Mouse (Mus musculus) heart, embryonic 13.5 days (tissue): ENCODE results near the gene Col9a3. TPM values are rescaled to one million over a fixed set of nuclear protein-coding genes. Genes with fewer than 3 reads are reported as not detected.
A peak's percentile ranks its signal among the peaks of the same experiment; 100 is the strongest.

Experiments used
- ATAC-seq: fragments of 200-750 bp; cut with Nextera tagmentation; 2 replicates; pipeline ENCODE4 v1.8.0; 2017; ENCODE audit warnings: moderate TSS enrichment; ENCODE audit not compliant: insufficient number of reproducible peaks, low FRiP score, low TSS enrichment; ENCODE audit errors: extremely low read depth
- H3K27ac ChIP-seq: fragments of 300-500 bp; sonication (generic); replicated peaks from 2 replicates; pipeline ENCODE4 v1.5.1; 2015; ENCODE audit warnings: moderate library complexity, mild to moderate bottlenecking, inconsistent platforms
- H3K27me3 ChIP-seq: fragments of 300-500 bp; sonication (generic); replicated peaks from 2 replicates; pipeline ENCODE4 v1.6.1; 2015; ENCODE audit warnings: mild to moderate bottlenecking, inconsistent platforms
- H3K36me3 ChIP-seq: fragments of 300-500 bp; sonication (generic); 2 replicates; pipeline ENCODE4 v1.6.1; 2015; ENCODE audit warnings: mild to moderate bottlenecking, inconsistent platforms
- H3K4me1 ChIP-seq: fragments of 300-500 bp; sonication (generic); 2 replicates; pipeline ENCODE4 v1.6.1; 2015; ENCODE audit warnings: inconsistent platforms
- H3K4me2 ChIP-seq: fragments of 300-500 bp; sonication (generic); 2 replicates; pipeline ENCODE4 v1.6.1; 2015; ENCODE audit warnings: inconsistent platforms, mild to moderate bottlenecking, moderate library complexity
- H3K4me3 ChIP-seq: fragments of 300-500 bp; sonication (generic); 2 replicates; pipeline ENCODE4 v1.5.1; 2015; ENCODE audit warnings: moderate library complexity, mild to moderate bottlenecking, inconsistent platforms
- H3K9ac ChIP-seq: fragments of 300-500 bp; sonication (generic); 2 replicates; pipeline ENCODE4 v1.6.1; 2015; ENCODE audit warnings: inconsistent platforms, mild to moderate bottlenecking, moderate library complexity
- H3K9me3 ChIP-seq: fragments of 300-500 bp; sonication (generic); 2 replicates; pipeline ENCODE4 v1.6.1; 2016; ENCODE audit warnings: inconsistent platforms
- WGBS: fragments of 180-500 bp; shearing (Covaris S2); methylation state at CpG from one replicate; pipeline ENCODE4 v1.1.7; 2015; ENCODE audit warnings: mixed read lengths; 5-methylcytosine and 5-hydroxymethylcytosine counted together
- polyA plus RNA-seq: library from polyadenylated mRNA; unstranded; fragments of >200 nt; fragmentation: Nextera tagmentation; extraction: Ambion mirVana; gene quantifications from 2 replicates; pipeline ENCODE4 v1.2.1, GENCODE M21; 2015

Col9a3 gene
- 16.0 and 19.3 TPM in 2 replicates for polyA plus RNA-seq

- no peaks in the 10 kb centered on the region for H3K9me3 ChIP-seq
- 40% methylated on average over 4 of the region's 4 CpGs for WGBS
- H3K27me3 ChIP-seq, result peaks cover 56% of the 10 kb centered on the region
- H3K4me1 ChIP-seq, result peaks cover 26% of the 10 kb centered on the region
- H3K4me3 ChIP-seq, result peak within 1 kb of the TSS; percentile 50
- peak within 1 kb of the TSS; percentile 13; the same call in 1 of the 2 replicates for H3K27ac ChIP-seq
- peak within 1 kb of the TSS; percentile 74 for H3K9ac ChIP-seq
- peaks cover 37% of the 10 kb centered on the region for H3K36me3 ChIP-seq
- ATAC-seq, result no peak
- peak within 1 kb of the TSS; percentile 72 for H3K4me2 ChIP-seq
Measured at GRCm38 (mm10) chr2:180597490-180597889, at the start of gene Col9a3. Gene Col9a3 (plus strand): TSS chr2:180597790.

- Histone ChIP-seq H3K4me3 (no peak overlapping the region), H3K27ac (no peak overlapping the region), H3K4me2 (no peak overlapping the region), H3K9ac (no peak overlapping the region), H3K27me3 (peaks cover 4% of the 10 kb centered on the region), H3K4me1 (peaks cover 5% of the 10 kb centered on the region), H3K36me3 (no peaks in the 10 kb centered on the region), H3K9me3 (no peaks in the 10 kb centered on the region)
- 69% methylated on average over 3 of the region's 3 CpGs for WGBS
- ATAC-seq, result no peak
Measured at GRCm38 (mm10) chr2:180552340-180552739, 45.2 kb upstream of the Col9a3 start.

- WGBS, result 50% methylated on average over 3 of the region's 3 CpGs
- Histone ChIP-seq H3K27me3 (peaks cover 4% of the 10 kb centered on the region), H3K4me1 (no peaks in the 10 kb centered on the region), H3K9me3 (no peaks in the 10 kb centered on the region), H3K4me3 (no peak overlapping the region), H3K4me2 (no peak overlapping the region), H3K9ac (no peak overlapping the region), H3K27ac (no peak overlapping the region), H3K36me3 (no peaks in the 10 kb centered on the region)
- ATAC-seq, result no peak
Measured at GRCm38 (mm10) chr2:180555219-180555618, 42.4 kb upstream of the Col9a3 start.

GRCm38 (mm10) chr2:180556470-180556869 lies 41.1 kb upstream of the Col9a3 start:
- H3K4me1 ChIP-seq, result no peaks in the 10 kb centered on the region
- no peak for ATAC-seq
- no peak overlapping the region for H3K4me2 ChIP-seq
- H3K36me3 ChIP-seq, result no peaks in the 10 kb centered on the region
- H3K27me3 ChIP-seq, result peaks cover 3% of the 10 kb centered on the region; the same call in 1 of the 2 replicates
- WGBS, result 71% methylated on average over 3 of the region's 3 CpGs
- H3K9me3 ChIP-seq, result no peaks in the 10 kb centered on the region
- no peak overlapping the region for H3K9ac ChIP-seq
- no peak overlapping the region for H3K27ac ChIP-seq
- no peak overlapping the region for H3K4me3 ChIP-seq

- 47% methylated on average over 5 of the region's 5 CpGs for WGBS
- Histone ChIP-seq H3K9ac (no peak overlapping the region), H3K27me3 (peaks cover 23% of the 10 kb centered on the region)
Measured at GRCm38 (mm10) chr2:180560245-180560644, 37.3 kb upstream of the Col9a3 start.

GRCm38 (mm10) chr2:180562146-180562545 lies 35.4 kb upstream of the Col9a3 start:
- no peak overlapping the region for H3K9ac ChIP-seq
- no peaks in the 10 kb centered on the region for H3K36me3 ChIP-seq
- peaks cover 30% of the 10 kb centered on the region for H3K27me3 ChIP-seq
- H3K4me1 ChIP-seq, result no peaks in the 10 kb centered on the region
- 43% methylated on average over 5 of the region's 5 CpGs for WGBS
- no peak for ATAC-seq
- H3K4me2 ChIP-seq, result no peak overlapping the region
- no peak overlapping the region for H3K4me3 ChIP-seq
- H3K9me3 ChIP-seq, result no peaks in the 10 kb centered on the region
- no peak overlapping the region for H3K27ac ChIP-seq

More at GRCm38 (mm10) chr2:180560245-180560644, 37.3 kb upstream of the Col9a3 start:
- Histone ChIP-seq H3K27ac (no peak overlapping the region), H3K36me3 (no peaks in the 10 kb centered on the region), H3K4me2 (no peak overlapping the region), H3K9me3 (no peaks in the 10 kb centered on the region), H3K4me3 (no peak overlapping the region), H3K4me1 (no peaks in the 10 kb centered on the region)
- ATAC-seq, result no peak

- Histone ChIP-seq H3K36me3 (no peaks in the 10 kb centered on the region), H3K27ac (no peak overlapping the region), H3K9ac (no peak overlapping the region), H3K4me3 (no peak overlapping the region), H3K9me3 (no peaks in the 10 kb centered on the region), H3K27me3 (peaks cover 32% of the 10 kb centered on the region), H3K4me1 (peaks cover 2% of the 10 kb centered on the region; the same call in 1 of the 2 replicates), H3K4me2 (no peak overlapping the region)
- ATAC-seq, result no peak
- 50% methylated on average over 6 of the region's 6 CpGs for WGBS
Measured at GRCm38 (mm10) chr2:180563296-180563695, 34.3 kb upstream of the Col9a3 start.

- no peak overlapping the region for H3K9ac ChIP-seq
- no peak overlapping the region for H3K27ac ChIP-seq
- no peak for ATAC-seq
- 43% methylated on average over 5 of the region's 5 CpGs for WGBS
- no peak overlapping the region for H3K4me2 ChIP-seq
- no peaks in the 10 kb centered on the region for H3K36me3 ChIP-seq
- peaks cover 8% of the 10 kb centered on the region for H3K4me1 ChIP-seq
- H3K9me3 ChIP-seq, result no peaks in the 10 kb centered on the region
- H3K4me3 ChIP-seq, result no peak overlapping the region
- peaks cover 32% of the 10 kb centered on the region for H3K27me3 ChIP-seq
Measured at GRCm38 (mm10) chr2:180563841-180564240, 33.7 kb upstream of the Col9a3 start.

GRCm38 (mm10) chr2:180566240-180566913 lies 31.2 kb upstream of the Col9a3 start:
- Histone ChIP-seq H3K9me3 (no peaks in the 10 kb centered on the region), H3K9ac (no peak overlapping the region), H3K4me3 (no peak overlapping the region), H3K4me2 (no peak overlapping the region), H3K27ac (no peak overlapping the region), H3K36me3 (no peaks in the 10 kb centered on the region), H3K27me3 (peaks cover 45% of the 10 kb centered on the region), H3K4me1 (peaks cover 21% of the 10 kb centered on the region)
- ATAC-seq, result no peak
- 29% methylated on average over 13 of the region's 13 CpGs for WGBS

GRCm38 (mm10) chr2:180569028-180569643 lies 28.5 kb upstream of the Col9a3 start:
- H3K27ac ChIP-seq, result 0 out of 2 replicates have a peak overlapping the region, but pooled peaks have one; percentile 0
- peaks cover 21% of the 10 kb centered on the region for H3K4me1 ChIP-seq
- no peak overlapping the region for H3K4me2 ChIP-seq
- no peaks in the 10 kb centered on the region for H3K36me3 ChIP-seq
- peak; percentile 54; the same call in 1 of the 2 replicates for ATAC-seq
- 13% methylated on average over 3 of the region's 3 CpGs for whole genome bisulfite sequencing
- no peaks in the 10 kb centered on the region for H3K9me3 ChIP-seq
- no peak overlapping the region for H3K9ac ChIP-seq
- H3K4me3 ChIP-seq, result no peak overlapping the region
- H3K27me3 ChIP-seq, result peaks cover 39% of the 10 kb centered on the region

- Histone ChIP-seq H3K4me1 (no peaks in the 10 kb centered on the region), H3K9me3 (no peaks in the 10 kb centered on the region), H3K4me2 (no peak overlapping the region), H3K36me3 (no peaks in the 10 kb centered on the region), H3K27me3 (peaks cover 23% of the 10 kb centered on the region), H3K9ac (no peak overlapping the region), H3K4me3 (no peak overlapping the region), H3K27ac (no peak overlapping the region)
- WGBS, result 34% methylated on average over 4 of the region's 4 CpGs
- ATAC-seq, result no peak
Measured at GRCm38 (mm10) chr2:180576482-180576881, 21.1 kb upstream of the Col9a3 start.
